Mouse (Mus musculus): Measurements from ENCODE around the gene Ccdc134. TPM values are rescaled to one million over a fixed set of nuclear protein-coding genes. Genes with fewer than 3 reads are reported as not detected.
"Not testable (repeated sequence)": the region's sequence is repeated elsewhere in the genome, so short reads cannot be mapped to it uniquely, and the experiment has no call there.

The Ccdc134 gene
- polyA plus RNA-seq, 1 experiment from 2014 or later, result 18.5 TPM

DNA sequence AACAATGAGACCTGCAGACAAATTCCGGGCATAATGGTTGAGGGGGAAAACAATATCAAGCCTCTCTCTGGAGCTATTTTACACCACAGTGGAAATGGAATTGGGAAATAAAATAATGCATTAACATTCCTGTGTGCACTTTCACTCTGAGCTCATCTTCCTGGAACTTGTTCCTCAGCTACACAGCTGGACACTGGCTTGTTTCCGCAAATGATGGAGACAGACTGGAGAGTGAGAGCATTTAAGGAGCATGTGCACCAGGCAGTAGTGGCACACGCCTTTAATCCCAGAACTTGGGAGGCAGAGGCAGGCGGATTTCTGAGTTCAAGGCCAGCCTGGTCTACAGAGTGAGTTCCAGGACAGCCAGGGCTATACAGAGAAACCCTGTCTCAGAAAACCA is 1.0 kb upstream of the Ccdc134 start:
- 82% methylated on average over 4 of the region's 4 CpGs for WGBS
- H3K9ac ChIP-seq (ENCODE audit: low read length); H3K27ac ChIP-seq (ENCODE audit: low read depth, low read length); H3K4me1 ChIP-seq (ENCODE audit: control insufficient read depth, insufficient read depth, low read length); H3K4me2 ChIP-seq; DNase-seq (ENCODE audit: low spot score, missing footprints); H3K27me3 ChIP-seq (ENCODE audit: control insufficient read depth, insufficient read depth, low read length); H3K36me3 ChIP-seq (ENCODE audit: control insufficient read depth, insufficient read depth, low read length); H3K4me3 ChIP-seq (ENCODE audit: low read depth, low read length); H3K9me3 ChIP-seq (ENCODE audit: control insufficient read depth, low read length); ATAC-seq (ENCODE audit: low FRiP score): not testable (repeated sequence)

DNA sequence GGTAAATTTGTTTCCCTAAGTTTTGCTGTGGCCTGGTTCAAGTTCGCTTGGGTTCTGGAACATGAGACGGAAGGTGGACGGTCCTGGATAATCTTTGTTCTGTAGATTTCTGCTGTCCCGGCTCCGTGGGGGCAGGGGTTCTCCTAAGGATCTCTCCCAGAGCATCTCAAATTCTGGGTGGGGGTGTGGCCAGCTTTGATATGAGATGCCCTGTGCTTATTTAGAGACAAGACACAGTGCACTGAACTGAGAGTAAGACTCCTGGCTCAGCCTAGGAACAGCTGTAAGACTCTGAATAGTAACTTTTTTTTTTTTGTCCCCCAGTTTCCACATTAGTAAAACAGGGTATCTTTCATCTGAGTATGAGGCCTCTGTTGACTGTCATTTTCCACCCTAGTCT is 676 bp downstream of the Ccdc134 start:
- H3K4me1 ChIP-seq (ENCODE audit: control insufficient read depth, insufficient read depth, low read length), result peaks cover 5% of the 10 kb centered on the region; the same call in 1 of the 2 replicates
- ATAC-seq (ENCODE audit: low FRiP score) (no peak), DNase-seq (ENCODE audit: low spot score, missing footprints) (no peak)
- H3K4me2 ChIP-seq, result peak overlapping the region; percentile 92
- WGBS, result 1% methylated on average over 5 of the region's 5 CpGs
- H3K9ac ChIP-seq (ENCODE audit: low read length), result peak overlapping the region; percentile 73
- H3K4me3 ChIP-seq (ENCODE audit: low read depth, low read length), result peak overlapping the region; percentile 78
- no peak overlapping the region for H3K27ac ChIP-seq (ENCODE audit: low read depth, low read length)
- no peaks in the 10 kb centered on the region for H3K36me3 ChIP-seq (ENCODE audit: control insufficient read depth, insufficient read depth, low read length)
- H3K27me3 ChIP-seq (ENCODE audit: control insufficient read depth, insufficient read depth, low read length), result no peaks in the 10 kb centered on the region
- H3K9me3 ChIP-seq (ENCODE audit: control insufficient read depth, low read length), result no peaks in the 10 kb centered on the region

DNA sequence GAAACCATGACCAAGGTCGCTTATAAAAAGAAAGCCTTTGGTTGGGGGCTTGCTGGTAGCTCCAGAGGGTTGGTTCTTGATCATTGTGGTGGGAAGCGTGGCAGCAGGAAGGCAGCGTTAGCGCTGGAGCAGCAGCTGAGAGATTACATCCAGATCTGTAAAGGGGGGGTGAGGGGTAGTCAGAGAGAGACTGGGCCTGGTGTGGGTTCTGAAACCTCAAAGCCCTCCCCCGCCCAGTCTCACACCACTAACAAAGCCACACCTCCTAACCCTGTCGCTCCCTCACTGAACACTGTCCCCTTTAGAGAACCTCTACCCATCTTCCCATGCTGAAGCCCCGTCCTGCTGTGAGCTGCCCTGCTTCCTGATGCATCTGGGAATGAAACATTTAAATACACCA is 2.9 kb downstream of the Ccdc134 start:
- WGBS, result 64% methylated on average over 7 of the region's 7 CpGs
- H3K4me1 ChIP-seq (ENCODE audit: control insufficient read depth, insufficient read depth, low read length), result peaks cover 5% of the 10 kb centered on the region; the same call in 1 of the 2 replicates
- H3K27ac ChIP-seq (ENCODE audit: low read depth, low read length), result no peak overlapping the region
- H3K4me3 ChIP-seq (ENCODE audit: low read depth, low read length), result no peak overlapping the region
- H3K27me3 ChIP-seq (ENCODE audit: control insufficient read depth, insufficient read depth, low read length), result no peaks in the 10 kb centered on the region
- H3K9ac ChIP-seq (ENCODE audit: low read length), result no peak overlapping the region
- H3K9me3 ChIP-seq (ENCODE audit: control insufficient read depth, low read length), result no peaks in the 10 kb centered on the region
- ATAC-seq (ENCODE audit: low FRiP score) (no peak), DNase-seq (ENCODE audit: low spot score, missing footprints) (peak; percentile 79)
- H3K36me3 ChIP-seq (ENCODE audit: control insufficient read depth, insufficient read depth, low read length), result no peaks in the 10 kb centered on the region
- no peak overlapping the region for H3K4me2 ChIP-seq

GRCm38 (mm10) chr15:82135372-82135771 is 7.7 kb downstream of the Ccdc134 start:
- ATAC-seq (ENCODE audit: low FRiP score), result no peak
- no peaks in the 10 kb centered on the region for H3K27me3 ChIP-seq (ENCODE audit: control insufficient read depth, insufficient read depth, low read length)
- no peak overlapping the region for H3K9ac ChIP-seq (ENCODE audit: low read length)
- no peak overlapping the region for H3K4me2 ChIP-seq
- no peak overlapping the region for H3K27ac ChIP-seq (ENCODE audit: low read depth, low read length)
- no peak overlapping the region for H3K4me3 ChIP-seq (ENCODE audit: low read depth, low read length)
- H3K36me3 ChIP-seq (ENCODE audit: control insufficient read depth, insufficient read depth, low read length), result no peaks in the 10 kb centered on the region
- no peaks in the 10 kb centered on the region for H3K4me1 ChIP-seq (ENCODE audit: control insufficient read depth, insufficient read depth, low read length)
- no peaks in the 10 kb centered on the region for H3K9me3 ChIP-seq (ENCODE audit: control insufficient read depth, low read length)
- no peak for DNase-seq (ENCODE audit: low spot score, missing footprints)
- WGBS, result 87% methylated on average over 4 of the region's 4 CpGs

- no peaks in the 10 kb centered on the region for H3K27me3 ChIP-seq (ENCODE audit: control insufficient read depth, insufficient read depth, low read length)
- H3K9ac ChIP-seq (ENCODE audit: low read length), result no peak overlapping the region
- no peaks in the 10 kb centered on the region for H3K4me1 ChIP-seq (ENCODE audit: control insufficient read depth, insufficient read depth, low read length)
- no peak overlapping the region for H3K4me2 ChIP-seq
- no peak overlapping the region for H3K27ac ChIP-seq (ENCODE audit: low read depth, low read length)
- H3K9me3 ChIP-seq (ENCODE audit: control insufficient read depth, low read length), result no peaks in the 10 kb centered on the region
- WGBS, result 70% methylated on average over 4 of the region's 4 CpGs
- H3K4me3 ChIP-seq (ENCODE audit: low read depth, low read length), result no peak overlapping the region
- peak; percentile 91 for DNase-seq (ENCODE audit: low spot score, missing footprints)
- no peak for ATAC-seq (ENCODE audit: low FRiP score)
- H3K36me3 ChIP-seq (ENCODE audit: control insufficient read depth, insufficient read depth, low read length), result no peaks in the 10 kb centered on the region; the same call in 1 of the 2 replicates
Observed at GRCm38 (mm10) chr15:82138565-82138964, 10.8 kb downstream of the Ccdc134 start.

DNA sequence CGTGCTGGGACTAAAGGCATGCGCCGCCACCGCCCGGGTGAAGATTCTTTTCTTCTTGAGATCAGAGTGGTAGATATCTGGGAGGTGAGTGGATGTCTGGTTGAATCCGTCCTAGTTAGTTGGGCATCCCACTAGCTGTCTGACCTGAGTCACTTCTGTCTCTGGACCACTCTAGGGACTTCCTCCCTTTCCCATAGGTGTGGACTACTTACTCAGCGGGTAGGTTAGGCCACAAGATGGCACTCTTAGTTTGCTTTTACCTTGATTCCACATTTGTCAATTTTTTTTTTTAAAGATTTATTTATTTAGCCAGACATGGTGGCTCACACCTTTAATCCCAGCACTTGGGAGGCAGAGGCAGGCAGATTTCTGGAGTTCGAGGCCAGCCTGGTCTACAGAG is 11.5 kb downstream of the Ccdc134 start:
- Histone ChIP-seq H3K9me3 (ENCODE audit: control insufficient read depth, low read length) (no peaks in the 10 kb centered on the region), H3K4me2 (no peak overlapping the region), H3K4me3 (ENCODE audit: low read depth, low read length) (no peak overlapping the region), H3K9ac (ENCODE audit: low read length) (no peak overlapping the region), H3K4me1 (ENCODE audit: control insufficient read depth, insufficient read depth, low read length) (peaks cover 3% of the 10 kb centered on the region; the same call in 1 of the 2 replicates), H3K36me3 (ENCODE audit: control insufficient read depth, insufficient read depth, low read length) (no peaks in the 10 kb centered on the region; the same call in 1 of the 2 replicates), H3K27me3 (ENCODE audit: control insufficient read depth, insufficient read depth, low read length) (no peaks in the 10 kb centered on the region), H3K27ac (ENCODE audit: low read depth, low read length) (no peak overlapping the region)
- DNase-seq (ENCODE audit: low spot score, missing footprints) (peak; percentile 81), ATAC-seq (ENCODE audit: low FRiP score) (no peak)
- WGBS, result 87% methylated on average over 8 of the region's 8 CpGs

GRCm38 (mm10) chr15:82140355-82140754 is 12.6 kb downstream of the Ccdc134 start:
- Histone ChIP-seq H3K27ac (ENCODE audit: low read depth, low read length) (no peak overlapping the region), H3K36me3 (ENCODE audit: control insufficient read depth, insufficient read depth, low read length) (no peaks in the 10 kb centered on the region; the same call in 1 of the 2 replicates), H3K9ac (ENCODE audit: low read length) (no peak overlapping the region), H3K4me2 (no peak overlapping the region), H3K27me3 (ENCODE audit: control insufficient read depth, insufficient read depth, low read length) (no peaks in the 10 kb centered on the region), H3K4me1 (ENCODE audit: control insufficient read depth, insufficient read depth, low read length) (peaks cover 5% of the 10 kb centered on the region; the same call in 1 of the 2 replicates), H3K9me3 (ENCODE audit: control insufficient read depth, low read length) (no peaks in the 10 kb centered on the region), H3K4me3 (ENCODE audit: low read depth, low read length) (no peak overlapping the region)
- WGBS, result 93% methylated on average over 3 of the region's 3 CpGs
- ATAC-seq (ENCODE audit: low FRiP score), result no peak
- no peak for DNase-seq (ENCODE audit: low spot score, missing footprints)

DNA sequence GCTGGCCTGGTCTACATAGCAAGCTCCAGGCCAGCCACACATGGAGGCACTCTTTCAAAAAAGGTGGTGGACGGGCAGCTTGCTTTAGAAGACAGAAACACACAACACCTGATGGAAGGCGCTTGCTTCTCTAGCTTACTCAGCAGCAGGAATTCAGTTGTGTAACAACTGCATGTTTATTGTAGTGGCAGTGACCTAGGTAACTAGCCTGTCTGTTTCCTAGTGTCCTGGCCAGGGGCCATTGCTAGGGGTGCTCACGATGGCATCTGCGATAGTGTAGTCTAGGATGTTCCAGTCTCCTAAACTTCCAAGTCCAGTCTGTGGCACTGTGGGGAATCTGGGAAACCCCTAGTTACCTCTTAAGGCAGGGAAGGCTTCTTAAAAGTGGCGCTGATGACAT is 16.4 kb downstream of the Ccdc134 start:
- 86% methylated on average over 5 of the region's 5 CpGs for WGBS
- Histone ChIP-seq H3K9ac (ENCODE audit: low read length) (no peak overlapping the region), H3K4me3 (ENCODE audit: low read depth, low read length) (no peak overlapping the region), H3K27me3 (ENCODE audit: control insufficient read depth, insufficient read depth, low read length) (no peaks in the 10 kb centered on the region), H3K4me2 (no peak overlapping the region), H3K27ac (ENCODE audit: low read depth, low read length) (peak overlapping the region; percentile 73), H3K9me3 (ENCODE audit: control insufficient read depth, low read length) (no peaks in the 10 kb centered on the region), H3K36me3 (ENCODE audit: control insufficient read depth, insufficient read depth, low read length) (no peaks in the 10 kb centered on the region; the same call in 1 of the 2 replicates), H3K4me1 (ENCODE audit: control insufficient read depth, insufficient read depth, low read length) (peaks cover 23% of the 10 kb centered on the region)
- no peak for DNase-seq (ENCODE audit: low spot score, missing footprints)
- no peak for ATAC-seq (ENCODE audit: low FRiP score)

- ATAC-seq (ENCODE audit: low FRiP score) (no peak), DNase-seq (ENCODE audit: low spot score, missing footprints) (no peak)
- Histone ChIP-seq H3K4me1 (ENCODE audit: control insufficient read depth, insufficient read depth, low read length) (peaks cover 29% of the 10 kb centered on the region), H3K4me2 (no peak overlapping the region), H3K27me3 (ENCODE audit: control insufficient read depth, insufficient read depth, low read length) (no peaks in the 10 kb centered on the region), H3K36me3 (ENCODE audit: control insufficient read depth, insufficient read depth, low read length) (no peaks in the 10 kb centered on the region; the same call in none of the 2 replicates), H3K27ac (ENCODE audit: low read depth, low read length) (peak overlapping the region; percentile 92), H3K9ac (ENCODE audit: low read length) (peak overlapping the region; percentile 39), H3K4me3 (ENCODE audit: low read depth, low read length) (no peak overlapping the region), H3K9me3 (ENCODE audit: control insufficient read depth, low read length) (no peaks in the 10 kb centered on the region)
- 64% methylated on average over 2 of the region's 2 CpGs for WGBS
Observed at GRCm38 (mm10) chr15:82145408-82145807, 17.7 kb downstream of the Ccdc134 start.
